Mouse (Mus musculus) c-Kit-positive CD71-positive TER-119-negative erythroid progenitor cells, embryonic 14.5 days (primary cell): Measurements from ENCODE around the gene Zfp719.
A peak's percentile ranks its signal among the peaks of the same experiment; 100 is the strongest.

Experiments used
- DNase-seq: peaks from one replicate; pipeline ENCODE4 v3.0.0-alpha.2; 2013; ENCODE audit warnings: low read depth

The Zfp719 gene

GRCm38 (mm10) chr7:43579440-43580171, at the start of gene Zfp719:
TSS of gene Zfp719 (plus strand) at chr7:43579610.
- DNase-seq = peak; percentile 84

GRCm38 (mm10) chr7:43530216-43530785, 49.1 kb upstream of the Zfp719 start:
- no peak for DNase-seq

- no peak for DNase-seq
Observed at GRCm38 (mm10) chr7:43532936-43533505, 46.4 kb upstream of the Zfp719 start.

DNA sequence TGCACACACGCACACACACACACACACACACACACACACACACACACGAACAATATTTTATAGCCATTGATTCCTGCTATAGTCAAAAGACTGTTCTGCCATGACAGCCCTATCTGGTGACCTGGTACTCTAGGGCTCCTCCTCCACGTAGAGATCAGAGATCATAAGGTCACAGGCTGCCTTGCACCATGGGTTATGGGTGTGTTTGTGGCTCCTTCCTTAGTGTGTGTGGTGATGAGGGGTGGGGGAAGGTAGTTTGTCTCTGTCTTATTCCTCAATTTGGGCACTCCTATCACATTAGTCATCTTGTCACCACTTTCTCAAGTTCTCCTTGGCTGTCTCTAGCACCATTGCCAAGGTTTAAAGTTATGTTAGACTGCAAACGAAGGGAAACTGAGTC, 40.9 kb upstream of the Zfp719 start:
- DNase-seq = no peak

DNA sequence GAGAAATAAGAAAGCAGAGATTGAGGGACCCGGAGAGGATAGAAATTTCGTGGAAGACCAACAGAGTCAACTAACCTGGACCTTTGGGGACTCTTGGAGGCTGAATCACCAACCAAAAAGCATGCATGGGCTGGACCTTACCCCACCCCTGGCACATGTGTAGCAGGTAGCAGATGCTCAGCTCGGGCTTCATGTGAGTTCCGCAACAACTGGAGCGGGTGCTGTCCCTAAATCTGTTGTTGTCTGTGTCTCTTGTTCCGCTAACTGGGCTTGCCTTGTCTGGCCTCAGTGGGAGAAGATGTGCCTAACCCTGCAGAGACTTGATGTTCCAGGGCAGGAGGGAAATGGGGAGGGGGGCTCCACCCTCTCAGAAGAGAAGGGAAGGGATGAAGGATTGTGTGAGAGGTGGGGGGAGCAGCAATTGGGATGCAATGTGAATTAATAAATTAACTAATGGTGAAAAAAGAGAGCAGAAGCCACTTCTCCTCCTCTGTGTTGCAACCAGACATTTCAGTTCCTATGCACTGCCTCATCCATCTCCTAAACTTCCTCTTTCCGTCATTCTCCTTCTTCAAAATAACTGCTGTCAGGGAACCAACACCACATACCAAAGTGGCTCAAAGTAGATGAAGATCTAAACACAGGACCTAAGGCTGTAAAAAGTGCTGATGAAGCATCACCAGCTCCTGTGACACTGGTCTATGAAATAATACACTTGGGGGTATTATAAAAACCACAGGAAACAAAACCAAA, 35.0 kb upstream of the Zfp719 start, which contains the start of gene Cd33:
Cd33 (minus strand) TSS at position 204 of the 753 bp plus-strand sequence.
- no peak for DNase-seq

GRCm38 (mm10) chr7:43545656-43546545, 33.5 kb upstream of the Zfp719 start:
- DNase-seq = no peak

DNA sequence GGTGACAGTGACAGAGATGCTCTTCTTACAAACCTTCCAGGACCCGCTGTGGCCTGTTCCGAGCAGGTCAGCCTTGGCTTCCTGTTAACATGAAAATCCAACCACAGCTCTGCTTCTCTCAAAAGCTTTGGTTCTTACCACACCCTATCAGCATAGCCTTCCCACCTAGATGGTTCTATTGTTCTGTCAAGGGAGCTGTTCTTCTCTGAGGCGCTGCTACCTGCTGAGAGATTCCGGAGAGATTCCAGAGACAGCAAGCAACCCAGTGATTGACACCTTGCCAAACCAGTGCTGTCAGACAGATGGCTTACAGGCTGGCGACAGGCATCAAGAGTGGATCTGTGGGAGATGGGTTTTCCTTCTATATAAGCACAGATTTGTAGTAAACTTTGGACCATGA, 31.7 kb upstream of the Zfp719 start:
- no peak for DNase-seq

DNA sequence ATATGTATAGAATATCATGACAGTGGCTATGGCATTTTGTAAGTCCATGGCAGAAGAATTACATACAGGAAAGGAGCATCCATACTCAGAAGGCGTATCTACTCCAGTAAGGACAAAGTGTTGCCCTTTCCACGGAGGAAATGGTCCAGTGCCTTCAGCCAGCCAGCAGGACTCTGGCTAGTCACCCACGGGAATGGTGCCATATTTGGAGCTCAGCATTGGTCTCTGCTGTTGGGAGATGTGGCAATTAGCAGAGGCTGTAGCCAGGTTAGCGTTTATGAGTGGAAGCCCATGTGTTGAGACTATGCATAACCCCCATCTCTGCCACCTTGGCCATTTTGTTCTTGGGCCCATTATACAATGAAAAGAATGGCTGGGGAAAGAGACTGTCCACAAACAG, 31.2 kb upstream of the Zfp719 start:
- no peak for DNase-seq

DNA sequence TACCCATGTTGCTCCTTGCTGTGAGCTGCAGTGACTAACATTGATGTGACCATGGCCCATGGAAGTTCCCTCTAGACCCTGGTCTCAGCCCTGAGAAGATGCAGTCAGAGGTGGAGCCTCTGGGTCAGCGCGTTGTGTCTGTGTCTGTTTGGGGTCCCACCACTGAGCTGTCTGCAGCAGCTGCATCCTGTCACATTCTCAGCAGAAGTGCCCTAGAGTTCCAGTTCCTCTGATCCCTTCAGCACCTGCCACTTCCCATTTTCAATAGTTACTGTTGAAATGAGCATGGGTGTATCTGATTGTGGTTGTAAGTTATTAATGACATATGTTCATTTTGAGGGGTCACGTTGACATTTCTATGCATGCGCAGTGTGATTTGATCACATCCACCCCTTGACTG, 26.3 kb upstream of the Zfp719 start:
- DNase-seq = no peak

DNA sequence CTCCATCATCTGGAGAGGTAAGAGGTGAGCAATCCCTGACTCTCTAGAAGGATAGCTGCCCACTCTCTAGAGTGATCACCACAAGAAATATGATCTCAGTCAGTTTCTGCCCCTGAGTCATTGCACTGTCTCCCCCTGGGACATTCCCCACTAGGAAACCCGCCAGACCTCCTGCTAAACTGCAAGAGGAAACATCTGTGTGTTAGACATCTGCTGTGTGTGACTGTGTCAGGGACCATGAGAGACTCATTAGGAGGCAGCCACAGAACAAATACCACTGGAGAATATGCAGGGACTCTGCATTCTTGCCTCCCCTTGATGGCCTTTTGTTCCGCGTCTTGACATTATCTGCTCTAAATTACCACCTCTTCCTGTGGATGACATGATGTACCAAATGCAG, 24.9 kb upstream of the Zfp719 start:
- DNase-seq = no peak

DNA sequence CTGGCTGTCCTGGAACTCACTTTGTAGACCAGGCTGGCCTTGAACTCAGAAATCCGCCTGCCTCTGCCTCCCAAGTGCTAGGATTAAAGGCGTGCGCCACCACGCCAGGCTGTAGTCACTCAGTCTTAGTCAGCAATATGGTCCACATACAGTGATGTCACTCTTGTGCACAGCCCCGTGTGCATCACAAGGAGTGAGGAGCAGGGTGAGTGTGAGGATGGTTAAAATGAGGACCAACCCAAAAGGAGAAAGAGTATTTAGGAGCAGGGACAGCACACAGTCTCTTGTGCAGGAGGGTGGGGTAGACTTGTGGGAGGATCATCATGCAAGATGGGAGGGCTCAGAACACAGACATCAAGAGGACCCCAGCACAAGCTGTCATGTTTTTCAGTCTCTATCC, 24.1 kb upstream of the Zfp719 start:
- no peak for DNase-seq

GRCm38 (mm10) chr7:43556901-43557300, 22.5 kb upstream of the Zfp719 start:
- DNase-seq = no peak

DNA sequence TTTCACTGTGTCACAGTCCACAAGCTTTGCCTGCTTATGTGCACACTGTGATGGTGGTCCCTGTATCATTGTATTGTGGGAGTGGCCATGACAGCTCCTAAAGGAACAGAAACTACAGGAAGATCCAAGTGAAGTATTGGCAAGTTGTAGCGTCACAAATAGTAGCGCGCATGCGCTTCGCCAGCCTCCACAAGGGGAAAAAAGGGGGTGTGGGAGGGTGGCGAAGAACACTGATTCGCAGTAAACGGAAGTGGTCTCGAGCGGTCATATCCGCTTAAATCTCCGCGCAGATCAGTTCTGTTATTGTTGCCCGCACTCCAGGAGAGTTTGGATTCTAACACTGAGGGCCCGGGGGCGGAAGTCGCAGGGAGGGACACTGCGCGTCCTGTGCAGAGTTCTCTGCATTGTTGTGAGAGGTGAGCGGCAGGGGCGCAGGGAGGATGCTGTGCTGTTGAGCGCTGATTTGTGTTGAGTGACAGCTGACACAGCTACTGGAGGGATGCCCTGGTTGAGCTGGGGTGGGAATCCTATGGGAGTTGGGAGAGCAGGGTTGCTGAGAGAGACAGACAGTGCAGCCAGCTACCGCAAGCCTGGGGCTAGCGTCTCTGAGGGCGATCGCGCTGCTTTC, 17.3 kb upstream of the Zfp719 start, which contains the start of gene Zfp658:
Zfp658 (plus strand) TSS at position 251 of the 628 bp plus-strand sequence.
- peak; percentile 50 for DNase-seq

DNA sequence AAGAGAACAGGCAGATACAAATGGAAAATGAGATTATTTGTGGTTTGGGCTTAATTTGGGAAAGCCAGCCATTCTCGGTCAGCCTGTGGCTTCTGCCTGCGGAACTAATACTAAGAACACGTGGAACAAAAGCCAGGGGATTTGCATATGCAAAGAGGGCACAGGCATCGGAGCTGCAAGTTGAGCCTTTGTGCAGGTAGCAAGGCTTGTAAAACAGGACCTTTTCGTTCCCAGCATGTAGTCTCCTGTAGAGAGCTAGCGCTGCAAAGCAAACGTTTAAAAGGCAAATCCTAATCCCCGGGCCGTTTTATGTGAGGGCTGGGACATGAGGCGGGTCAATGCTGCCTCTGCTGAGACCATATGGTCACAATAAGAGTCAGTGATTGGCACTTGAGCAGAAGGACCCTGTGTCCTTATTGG, 16.7 kb upstream of the Zfp719 start:
- no peak for DNase-seq

- DNase-seq = no peak
Observed at GRCm38 (mm10) chr7:43563300-43563699, 16.1 kb upstream of the Zfp719 start.

DNA sequence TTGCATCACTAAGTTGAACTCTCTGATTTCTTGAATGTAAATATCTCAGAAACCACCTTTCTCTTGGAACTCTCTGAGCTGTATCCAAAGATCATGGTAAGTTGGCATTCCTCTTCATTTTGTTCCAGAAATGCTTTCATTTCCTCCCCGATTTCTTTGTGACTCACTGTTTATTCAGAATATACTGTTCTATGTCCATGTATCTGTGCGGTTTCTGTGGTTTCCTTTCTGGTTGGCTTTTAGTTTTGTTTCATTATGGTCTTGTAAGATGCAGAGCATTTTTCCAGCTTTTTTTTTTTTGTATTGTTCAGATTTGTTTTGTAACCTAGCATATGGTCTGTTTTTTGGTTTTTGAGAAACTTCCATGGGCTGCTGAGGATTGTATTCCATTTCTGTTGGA, 8.2 kb upstream of the Zfp719 start:
- DNase-seq = no peak

DNA sequence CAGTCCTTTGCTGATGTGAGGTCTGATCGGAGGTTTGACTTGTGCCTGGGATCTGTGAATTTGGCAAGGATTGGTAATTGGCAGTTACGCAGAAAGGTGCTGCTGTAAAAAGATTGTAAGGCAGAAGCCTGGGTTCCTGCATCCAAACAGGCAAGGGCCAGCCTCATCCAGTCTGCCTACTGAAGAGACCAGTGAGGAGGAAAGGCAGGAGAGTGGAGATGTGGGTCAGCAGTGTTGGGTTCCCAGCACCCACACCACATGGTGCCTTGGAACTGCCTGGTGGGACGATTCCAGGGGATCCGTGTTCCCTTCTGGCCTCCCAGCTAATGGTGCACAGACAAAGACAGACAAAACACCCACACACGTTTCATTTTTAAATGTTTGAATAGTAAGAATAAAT, 1.1 kb downstream of the Zfp719 start:
- no peak for DNase-seq

GRCm38 (mm10) chr7:43584790-43585189, 5.4 kb downstream of the Zfp719 start:
- DNase-seq = no peak

- DNase-seq = no peak
Observed at GRCm38 (mm10) chr7:43601884-43602283, 22.5 kb downstream of the Zfp719 start.

DNA sequence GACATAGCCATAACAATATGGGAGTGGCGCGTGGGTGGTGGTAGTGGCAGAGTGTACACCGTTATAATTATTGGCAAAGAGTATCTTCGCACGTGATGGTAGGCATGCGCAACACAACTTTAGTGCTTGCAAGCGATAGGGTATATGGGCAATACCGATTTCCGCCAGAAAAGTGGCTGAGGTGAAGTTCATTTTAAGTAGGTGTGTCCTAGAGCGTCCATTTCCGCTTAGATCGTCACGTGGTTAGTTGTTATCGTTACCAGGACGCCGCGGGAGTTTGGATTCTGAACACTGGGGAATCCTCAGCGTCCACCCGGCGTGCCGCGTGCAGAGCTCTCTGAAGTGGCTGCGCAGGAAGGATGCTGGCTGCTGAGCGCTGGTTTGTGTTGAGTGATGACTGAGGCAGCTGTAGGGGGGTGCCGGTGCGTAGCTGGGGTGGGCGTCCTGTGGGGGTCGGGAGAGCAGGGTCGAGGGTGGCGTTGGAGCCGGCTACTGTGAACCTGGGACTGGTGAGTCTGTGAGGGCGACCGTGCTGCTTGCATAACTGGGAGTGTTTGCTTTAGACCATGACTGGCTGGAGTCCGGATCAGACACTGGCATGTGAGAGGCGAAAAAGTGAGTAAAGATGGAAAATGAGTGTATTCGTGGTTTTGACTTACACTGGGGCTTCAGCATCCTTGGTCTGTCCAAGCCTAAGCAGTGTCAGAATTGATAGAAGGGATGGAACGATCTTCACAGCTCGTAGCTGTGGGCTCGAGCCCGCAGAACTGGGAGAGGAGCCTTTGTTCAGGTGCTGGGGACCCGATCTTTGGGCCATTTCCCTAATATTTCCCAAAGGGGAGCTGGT, 27.7 kb downstream of the Zfp719 start, which contains the start of gene Zfp819:
Zfp819 (plus strand) TSS at position 274 of the 847 bp plus-strand sequence.
- no peak for DNase-seq
